Comparison of ENCODE assay signal across 31 mouse cellular contexts in the genomic region with DNA sequence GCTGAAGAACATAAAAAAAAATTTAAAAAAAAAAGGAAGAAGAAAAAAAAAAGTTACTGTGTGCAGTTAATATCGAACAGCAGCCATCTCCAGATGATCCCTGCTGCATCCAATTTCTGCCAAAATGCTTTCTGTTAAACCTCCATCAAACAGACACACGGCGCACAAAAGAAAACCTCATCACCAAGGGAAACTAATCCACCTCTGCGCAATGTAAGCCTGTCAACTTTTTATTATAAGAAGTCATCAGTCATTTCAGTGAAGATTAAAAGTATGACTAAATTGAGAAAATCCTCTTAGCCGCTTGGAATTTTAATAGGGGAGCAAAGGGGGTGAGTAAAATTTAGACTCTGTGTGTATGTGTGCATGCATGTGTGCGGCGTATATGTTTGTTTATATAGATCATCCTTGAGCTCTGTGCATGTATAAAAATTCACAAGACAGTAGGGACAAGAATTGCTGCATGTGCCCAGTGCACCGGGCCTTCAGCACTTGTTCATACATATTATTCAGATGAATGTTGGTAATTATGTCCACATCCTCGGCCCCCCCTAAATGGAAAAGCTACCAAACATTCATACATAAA. TPM values are rescaled to one million over a fixed set of nuclear protein-coding genes. Genes with fewer than 3 reads are reported as not detected.
DNase-seq lines count a peak whose midpoint lies in the region; ATAC-seq and TF ChIP-seq lines count a peak whose summit lies in the region.
"Had no signal": no experiment of that assay in that cellular context is flagged by ENCODE, and none has a peak within 500 bp of the region (broad histone marks: within the 10 kb centered on the region; RNA-seq: fewer than 3 reads in every experiment).

No protein-coding gene starts in this region.

- no peak overlapping the region for H3K4me2 ChIP-seq in hindbrain, embryonic 15.5 days
- no peak overlapping the region for H3K4me2 ChIP-seq in hindbrain, postnatal 0 days (ENCODE audit: low read depth, low read length)
- peak overlapping the region; percentile 33 for H3K4me2 ChIP-seq in midbrain, embryonic 12.5 days (replicated peaks)
- no peak overlapping the region for H3K4me2 ChIP-seq in midbrain, postnatal 0 days (ENCODE audit: low read depth, low read length, poor library complexity, severe bottlenecking)
- H3K4me2 ChIP-seq: embryonic facial prominence, embryonic 15.5 days; forebrain, embryonic 15.5 days; heart, embryonic 12.5 days had no signal

- no peaks in the 10 kb centered on the region for H3K36me3 ChIP-seq in hindbrain, embryonic 15.5 days
- H3K36me3 ChIP-seq in hindbrain, postnatal 0 days (ENCODE audit: insufficient read depth, low read length): no peaks in the 10 kb centered on the region
- H3K36me3 ChIP-seq in midbrain, embryonic 12.5 days: no peaks in the 10 kb centered on the region
- H3K36me3 ChIP-seq in midbrain, postnatal 0 days (ENCODE audit: insufficient read depth, low read length): no peaks in the 10 kb centered on the region
- H3K36me3 ChIP-seq in heart, adult 2 months (ENCODE audit: control insufficient read depth, insufficient read depth, low read length): no peaks in the 10 kb centered on the region
- H3K36me3 ChIP-seq: embryonic facial prominence, embryonic 15.5 days; forebrain, embryonic 15.5 days; heart, embryonic 12.5 days had no signal

- H3K4me3 ChIP-seq in hindbrain, embryonic 15.5 days: no peak overlapping the region
- no peak overlapping the region for H3K4me3 ChIP-seq in hindbrain, postnatal 0 days (ENCODE audit: low read length)
- H3K4me3 ChIP-seq in midbrain, embryonic 12.5 days: no peak overlapping the region
- peak overlapping the region; percentile 9; the same call in 1 of the 2 replicates for H3K4me3 ChIP-seq in midbrain, postnatal 0 days (ENCODE audit: low read depth, low read length)
- no peak overlapping the region for H3K4me3 ChIP-seq in heart, adult 2 months
- H3K4me3 ChIP-seq: embryonic facial prominence, embryonic 15.5 days; forebrain, embryonic 15.5 days; heart, embryonic 12.5 days had no signal

- intact Hi-C loops in heart, adult 2 months (cut with DNase I): no loop called here

- no peak for TF ChIP-seq POLR2A in brain, embryonic 14.5 days (IDR thresholded peaks at IDR 0.05; ENCODE audit: borderline replicate concordance, extremely low read depth, insufficient read depth, insufficient read length, poor library complexity, severe bottlenecking)
- no peak for TF ChIP-seq POLR2A in heart, adult 2 months (IDR thresholded peaks at IDR 0.05; ENCODE audit: insufficient read depth, low read depth, low read length)

- peaks cover 16% of the 10 kb centered on the region for H3K4me1 ChIP-seq in hindbrain, embryonic 15.5 days (replicated peaks)
- H3K4me1 ChIP-seq in hindbrain, postnatal 0 days (ENCODE audit: insufficient read depth, low read length): no peaks in the 10 kb centered on the region
- peaks cover 25% of the 10 kb centered on the region for H3K4me1 ChIP-seq in midbrain, embryonic 12.5 days
- H3K4me1 ChIP-seq in midbrain, postnatal 0 days (ENCODE audit: insufficient read depth, low read length): no peaks in the 10 kb centered on the region
- H3K4me1 ChIP-seq in heart, adult 2 months (ENCODE audit: control insufficient read depth, insufficient read depth, low read length): no peaks in the 10 kb centered on the region
- H3K4me1 ChIP-seq: embryonic facial prominence, embryonic 15.5 days; heart, embryonic 12.5 days had no signal

- no peak for TF ChIP-seq EP300 in heart, adult 2 months (IDR thresholded peaks at IDR 0.05; ENCODE audit: insufficient read depth, low read depth, low read length)

- DNase-seq in hindbrain, postnatal 0 days (ENCODE audit: low spot score): no peak
- peak; percentile 63 for DNase-seq in brain, embryonic 14.5 days (ENCODE audit: low read depth)
- no peak for DNase-seq in midbrain, postnatal 0 days (ENCODE audit: low spot score)
- DNase-seq in heart, adult 2 months: no peak
- DNase-seq: adrenal gland, postnatal 25 days; cerebellum, adult 2 months; gastrocnemius, postnatal 25 days; heart, adult 11 months; heart, postnatal 4 days; kidney, adult 2 months; kidney, postnatal 36 days; layer of hippocampus, postnatal 36 days; liver; lung, adult 2 months; lung, postnatal 10 days; right cerebral cortex, postnatal 4 days; thymus, adult 18-20 months; thymus, postnatal 25 days had no signal

- TF ChIP-seq CTCF in hindbrain, postnatal 0 days (IDR thresholded peaks at IDR 0.05; ENCODE audit: low read depth): no peak
- TF ChIP-seq CTCF in brain, embryonic 14.5 days (IDR thresholded peaks at IDR 0.05; ENCODE audit: borderline replicate concordance, extremely low read depth, insufficient read depth, insufficient read length): no peak
- no peak for TF ChIP-seq CTCF in midbrain, postnatal 0 days (IDR thresholded peaks at IDR 0.05)
- no peak for TF ChIP-seq CTCF in heart, adult 2 months (IDR thresholded peaks at IDR 0.05)

- peak; percentile 36; the same call in 1 of the 2 replicates for ATAC-seq in hindbrain, embryonic 15.5 days (ENCODE audit: low FRiP score, low read depth)
- no peak for ATAC-seq in hindbrain, postnatal 0 days
- peak; percentile 64 for ATAC-seq in midbrain, embryonic 12.5 days (ENCODE audit: low FRiP score, low read depth)
- ATAC-seq in midbrain, postnatal 0 days (ENCODE audit: low FRiP score): peak; percentile 39; the same call in 1 of the 2 replicates
- ATAC-seq in erythroblast, adult 5-6 weeks (replicated peaks; ENCODE audit: low FRiP score, poor library complexity, severe bottlenecking): no peak
- ATAC-seq: CD4-positive, CD25-positive, alpha-beta regulatory T cell, adult 4 months; forebrain, embryonic 15.5 days had no signal

- H3K27ac ChIP-seq in hindbrain, embryonic 15.5 days (replicated peaks): no peak overlapping the region
- no peak overlapping the region for H3K27ac ChIP-seq in hindbrain, postnatal 0 days
- peak overlapping the region; percentile 61 for H3K27ac ChIP-seq in midbrain, embryonic 12.5 days (replicated peaks)
- H3K27ac ChIP-seq in midbrain, postnatal 0 days (ENCODE audit: low read depth, low read length): peak overlapping the region; percentile 12; the same call in 1 of the 2 replicates
- no peak overlapping the region for H3K27ac ChIP-seq in heart, adult 2 months
- H3K27ac ChIP-seq: embryonic facial prominence, embryonic 15.5 days; forebrain, embryonic 15.5 days; liver, embryonic 14.5 days; macrophage; stomach, postnatal 0 days had no signal

- H3K79me2 ChIP-seq in heart, adult 2 months (replicated peaks; ENCODE audit: control insufficient read depth, insufficient read depth, low read length): no peaks in the 10 kb centered on the region

- no peaks in the 10 kb centered on the region for H3K27me3 ChIP-seq in hindbrain, embryonic 15.5 days
- H3K27me3 ChIP-seq in hindbrain, postnatal 0 days (ENCODE audit: insufficient read depth, low read length): no peaks in the 10 kb centered on the region
- peaks cover 15% of the 10 kb centered on the region for H3K27me3 ChIP-seq in midbrain, embryonic 12.5 days
- H3K27me3 ChIP-seq in midbrain, postnatal 0 days (ENCODE audit: insufficient read depth, low read length): no peaks in the 10 kb centered on the region
- no peaks in the 10 kb centered on the region for H3K27me3 ChIP-seq in heart, adult 2 months (ENCODE audit: control insufficient read depth, insufficient read depth, low read length)
- H3K27me3 ChIP-seq: embryonic facial prominence, embryonic 15.5 days; heart, embryonic 12.5 days had no signal

- WGBS in hindbrain, embryonic 15.5 days: 62% methylated on average over 9 of the region's 9 CpGs
- 46% methylated on average over 9 of the region's 9 CpGs for WGBS in hindbrain, postnatal 0 days
- 21% methylated on average over 9 of the region's 9 CpGs for WGBS in midbrain, embryonic 12.5 days
- WGBS in midbrain, postnatal 0 days: 16% methylated on average over 9 of the region's 9 CpGs
- 77% methylated on average over 9 of the region's 9 CpGs for WGBS in heart, adult 2 months

- H3K9me3 ChIP-seq in hindbrain, embryonic 15.5 days: no peaks in the 10 kb centered on the region
- H3K9me3 ChIP-seq in hindbrain, postnatal 0 days (ENCODE audit: low read length): no peaks in the 10 kb centered on the region
- no peaks in the 10 kb centered on the region for H3K9me3 ChIP-seq in midbrain, embryonic 12.5 days
- H3K9me3 ChIP-seq in midbrain, postnatal 0 days (ENCODE audit: low read length): no peaks in the 10 kb centered on the region
- H3K9me3 ChIP-seq: embryonic facial prominence, embryonic 15.5 days; forebrain, embryonic 15.5 days; heart, embryonic 12.5 days had no signal

- no peak overlapping the region for H3K9ac ChIP-seq in hindbrain, embryonic 15.5 days
- no peak overlapping the region for H3K9ac ChIP-seq in hindbrain, postnatal 0 days (replicated peaks; ENCODE audit: low read length)
- no peak overlapping the region for H3K9ac ChIP-seq in midbrain, embryonic 12.5 days (replicated peaks)
- H3K9ac ChIP-seq in midbrain, postnatal 0 days (replicated peaks; ENCODE audit: low read length, poor library complexity, severe bottlenecking): no peak overlapping the region
- no peak overlapping the region for H3K9ac ChIP-seq in heart, adult 2 months (ENCODE audit: low read depth, low read length)
- H3K9ac ChIP-seq: embryonic facial prominence, embryonic 15.5 days; forebrain, embryonic 15.5 days; heart, embryonic 12.5 days; liver, embryonic 14.5 days had no signal

RNA-seq across cellular contexts. Expression of gene Lmo3, which starts 1.2 kb away (rescaled TPM):
- polyA plus RNA-seq in hindbrain, embryonic 15.5 days (2015; fragmentation: Nextera tagmentation; extraction: Ambion mirVana): 78.1 and 91.8 TPM in 2 replicates
- total RNA-seq in hindbrain, postnatal 0 days (2014; rRNA removed): 73.0 and 76.6 TPM in 2 replicates
- polyA plus RNA-seq in hindbrain, postnatal 0 days (2015; fragmentation: Nextera tagmentation; extraction: Ambion mirVana): 64.9 and 68.7 TPM in 2 replicates
- polyA plus RNA-seq in brain, embryonic 14.5 days (2012; rRNA removed): 117 and 121 TPM in 2 replicates
- 75.4 and 85.1 TPM in 2 replicates for polyA plus RNA-seq in midbrain, embryonic 12.5 days (2016; fragmentation: Nextera tagmentation; extraction: Ambion mirVana)
- total RNA-seq in midbrain, postnatal 0 days (2014; rRNA removed): 145 and 197 TPM in 2 replicates
- 148 and 149 TPM in 2 replicates for polyA plus RNA-seq in midbrain, postnatal 0 days (2015; fragmentation: Nextera tagmentation; extraction: Ambion mirVana)
- total RNA-seq in heart, adult 2 months (2021): not detected
- 0.06 TPM in 1 of 2 replicates, not detected in the other for polyA plus RNA-seq in heart, adult 2 months (2012; rRNA removed)
- not detected in 2 replicates for total RNA-seq in erythroblast, adult 5-6 weeks (2015; ENCODE audit: low replicate concordance)
- total RNA-seq in erythroblast, adult 5-6 weeks (2017; ENCODE audit: low replicate concordance): not detected in 2 replicates
- total RNA-seq: gastrocnemius, postnatal 25 days; megakaryocyte-erythroid progenitor cell, adult 5-6 weeks; neutrophil, adult 5-6 weeks had no signal
- polyA plus RNA-seq: CD4-positive, CD25-positive, alpha-beta regulatory T cell, adult 4 months; kidney, adult 2 months; macrophage; spleen, adult 2 months had no signal

Comparison
In these comparisons a context has a peak if more than half of its experiments do, and no peak if none do; other contexts are left out.
1. ATAC-seq: peak in hindbrain, embryonic 15.5 days (single experiment), midbrain, embryonic 12.5 days (single experiment) and midbrain, postnatal 0 days (single experiment); none in hindbrain, postnatal 0 days (single experiment) and erythroblast, adult 5-6 weeks (single experiment).
2. H3K27ac ChIP-seq: peak in midbrain, embryonic 12.5 days (single experiment) and midbrain, postnatal 0 days (single experiment); none in hindbrain, embryonic 15.5 days (single experiment), hindbrain, postnatal 0 days (single experiment) and heart, adult 2 months (single experiment).
3. RNA of gene Lmo3, which starts 1.2 kb away (polyA plus RNA-seq): 148 to 149 TPM in midbrain, postnatal 0 days, 117 to 121 TPM in brain, embryonic 14.5 days, 78.1 to 91.8 TPM in hindbrain, embryonic 15.5 days, 75.4 to 85.1 TPM in midbrain, embryonic 12.5 days and 64.9 to 68.7 TPM in hindbrain, postnatal 0 days; 0.06 TPM in heart, adult 2 months; every median in the first group is over 10 times any median in the second.